Mouse (Mus musculus): Measurements from ENCODE around the gene Gm28051. TPM values are rescaled to one million over a fixed set of nuclear protein-coding genes. Genes with fewer than 3 reads are reported as not detected.

Gene Gm28051
- polyA plus RNA-seq, 1 experiment from 2014 or later = not detected

DNA sequence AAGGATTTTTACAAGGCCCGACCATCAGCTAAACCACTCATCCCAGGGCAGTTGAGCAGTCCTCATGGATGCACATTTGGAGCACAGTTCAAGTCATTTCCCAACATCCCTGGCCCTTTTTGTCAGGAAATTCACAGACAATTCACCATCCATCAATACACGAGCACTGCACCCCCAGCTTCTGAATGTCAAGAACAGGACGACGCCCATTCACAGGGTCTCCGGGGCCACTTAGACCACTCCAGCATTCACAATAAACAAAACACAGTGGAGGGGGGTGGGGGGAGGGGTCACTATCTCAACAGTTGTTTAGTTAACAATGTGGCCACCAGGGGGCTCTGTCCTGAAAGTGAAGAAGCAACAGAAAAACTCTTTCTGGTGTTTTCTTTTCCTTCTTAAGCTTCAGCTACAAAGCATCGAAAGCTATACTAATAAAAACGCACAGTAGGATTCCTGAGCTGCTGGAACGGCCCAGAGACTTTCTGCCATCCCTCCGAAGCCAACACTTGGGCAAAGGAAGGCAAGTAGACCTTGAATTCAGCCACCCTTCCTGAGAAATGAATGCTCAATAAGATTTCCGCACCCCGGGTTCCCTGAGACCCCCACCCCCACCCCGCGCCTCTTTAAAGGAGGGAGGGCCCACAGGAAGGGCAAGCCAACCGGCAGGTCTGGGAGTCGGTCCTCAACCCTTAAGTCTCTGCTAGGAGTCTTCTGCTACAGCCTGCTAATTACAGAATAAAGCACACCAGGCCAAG is 55.0 kb downstream of the Gm28051 start:
- Histone ChIP-seq H3K36me3 (no peaks in the 10 kb centered on the region), H3K4me3 (peak overlapping the region; percentile 84), H3K27ac (replicated peaks) (peak overlapping the region; percentile 76), H3K27me3 (ENCODE audit: low read depth, poor library complexity, severe bottlenecking) (peaks cover 25% of the 10 kb centered on the region), H3K4me1 (peaks cover 81% of the 10 kb centered on the region), H3K9me3 (replicated peaks) (no peaks in the 10 kb centered on the region)
- DNase-seq (ENCODE audit: low spot score) = peak; percentile 78
- 5% methylated on average over 15 of the region's 15 CpGs for WGBS

DNA sequence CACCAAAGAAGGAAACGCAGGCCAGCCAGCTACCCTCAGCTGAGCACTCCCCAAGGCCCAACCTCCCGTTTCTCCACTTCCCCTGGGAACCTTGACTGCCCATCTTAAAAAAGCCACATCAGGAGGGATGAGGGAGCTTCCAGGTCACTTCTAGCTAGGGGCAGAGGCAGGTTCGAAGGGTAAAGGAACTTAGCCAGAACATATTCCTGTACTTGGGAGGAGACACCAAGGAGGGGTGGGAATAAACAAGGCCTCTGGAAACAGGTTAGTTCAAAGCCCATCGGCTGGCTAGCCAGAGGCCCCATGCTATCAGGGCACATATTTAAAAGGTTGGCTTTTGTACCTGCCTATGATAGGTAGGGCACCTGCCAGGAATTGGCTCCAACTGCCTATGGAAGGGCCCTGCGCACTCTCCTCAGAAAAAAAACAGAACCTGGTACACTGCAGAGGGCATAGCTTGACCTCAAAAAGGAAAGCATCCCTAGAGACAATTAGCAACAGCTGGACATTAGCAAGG is 55.8 kb downstream of the Gm28051 start:
- DNase-seq (ENCODE audit: low spot score) = no peak
- 0 out of 2 replicates have a peak overlapping the region, but pooled peaks have one; percentile 0 for H3K4me3 ChIP-seq
- no peaks in the 10 kb centered on the region for H3K36me3 ChIP-seq
- H3K27ac ChIP-seq (replicated peaks) = peak overlapping the region; percentile 29; the same call in 1 of the 2 replicates
- peaks cover 89% of the 10 kb centered on the region for H3K4me1 ChIP-seq
- WGBS = 86% methylated on average over 5 of the region's 5 CpGs
- no peaks in the 10 kb centered on the region for H3K9me3 ChIP-seq (replicated peaks)
- H3K27me3 ChIP-seq (ENCODE audit: low read depth, poor library complexity, severe bottlenecking) = peaks cover 17% of the 10 kb centered on the region

DNA sequence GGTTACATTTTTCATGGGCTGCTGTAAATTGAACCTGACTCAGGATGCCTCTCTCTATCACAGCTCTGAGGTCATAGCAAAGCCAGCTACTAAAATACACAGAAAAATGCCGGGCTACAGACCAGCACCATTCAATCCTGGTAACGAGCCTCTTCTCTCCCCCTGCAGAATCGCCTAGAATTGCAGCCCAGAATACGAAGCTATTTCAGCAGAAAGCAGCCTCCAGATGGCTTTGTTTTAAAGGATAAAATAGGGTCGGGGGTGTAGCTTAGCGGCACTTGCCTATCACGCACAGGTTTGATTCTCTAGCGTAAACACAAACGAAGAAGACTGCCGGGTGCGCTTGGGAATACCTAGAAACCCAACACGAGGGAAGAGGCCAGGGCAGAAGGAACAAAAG is 57.1 kb downstream of the Gm28051 start:
- Histone ChIP-seq H3K27me3 (ENCODE audit: low read depth, poor library complexity, severe bottlenecking) (peaks cover 9% of the 10 kb centered on the region), H3K4me3 (no peak overlapping the region), H3K36me3 (no peaks in the 10 kb centered on the region), H3K9me3 (replicated peaks) (no peaks in the 10 kb centered on the region), H3K4me1 (peaks cover 93% of the 10 kb centered on the region), H3K27ac (replicated peaks) (0 out of 2 replicates have a peak overlapping the region, but pooled peaks have one; percentile 94)
- WGBS = 81% methylated on average over 12 of the region's 12 CpGs
- DNase-seq (ENCODE audit: low spot score) = no peak

DNA sequence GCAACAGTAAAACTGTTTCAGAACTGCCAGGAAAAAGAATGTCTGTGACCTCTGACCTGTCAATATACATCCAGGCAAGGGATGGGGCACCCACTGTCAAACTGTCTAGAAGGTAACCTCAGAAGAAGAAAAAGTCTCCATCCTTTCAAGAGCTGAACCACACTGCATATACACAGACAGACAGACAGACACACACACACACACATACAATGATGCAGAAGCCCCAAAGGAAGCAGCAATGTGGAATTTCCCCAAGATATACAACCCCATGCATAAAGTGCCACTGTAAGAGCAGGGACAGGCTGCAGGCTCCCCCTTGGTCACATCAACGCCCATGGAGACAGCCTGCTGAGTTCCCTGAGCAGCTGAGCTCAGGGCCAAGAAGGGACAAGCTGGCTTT is 58.4 kb downstream of the Gm28051 start:
- Histone ChIP-seq H3K27ac (replicated peaks) (peak overlapping the region; percentile 94), H3K27me3 (ENCODE audit: low read depth, poor library complexity, severe bottlenecking) (peaks cover 9% of the 10 kb centered on the region), H3K4me3 (no peak overlapping the region), H3K9me3 (replicated peaks) (no peaks in the 10 kb centered on the region), H3K4me1 (peaks cover 93% of the 10 kb centered on the region), H3K36me3 (no peaks in the 10 kb centered on the region)
- DNase-seq (ENCODE audit: low spot score) = no peak
- 11% methylated on average over 1 of the region's 1 CpGs for WGBS

DNA sequence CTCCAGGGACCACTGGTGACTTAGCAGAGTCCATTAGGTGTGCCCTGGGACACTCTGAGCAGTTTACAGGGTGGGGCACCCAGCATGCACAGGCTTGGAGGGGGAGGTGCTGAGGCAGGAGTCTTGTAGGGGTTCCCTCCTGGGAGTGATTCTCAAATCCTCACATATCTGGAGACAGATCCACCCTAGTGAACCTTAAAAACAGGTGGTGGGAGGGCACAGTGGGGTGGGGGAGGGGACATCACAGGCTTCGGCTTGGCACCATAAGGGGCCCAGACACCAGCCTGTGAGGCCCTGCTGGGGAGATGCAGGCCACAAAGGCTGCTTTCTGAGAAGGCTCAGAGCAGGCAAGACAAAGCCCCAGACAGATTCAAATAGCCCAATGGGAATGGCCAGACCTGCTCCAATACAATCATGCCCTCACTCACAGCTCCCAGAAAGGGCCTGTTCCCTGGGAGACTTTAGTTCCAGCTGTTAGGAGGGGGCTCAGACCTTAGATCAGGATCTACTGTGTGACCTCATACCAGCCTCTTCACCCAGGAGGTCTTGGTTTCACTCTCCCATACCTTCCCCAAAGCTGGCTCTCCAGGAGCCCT is 59.4 kb downstream of the Gm28051 start:
- H3K9me3 ChIP-seq (replicated peaks) = no peaks in the 10 kb centered on the region
- H3K27me3 ChIP-seq (ENCODE audit: low read depth, poor library complexity, severe bottlenecking) = no peaks in the 10 kb centered on the region
- peak; percentile 56 for DNase-seq (ENCODE audit: low spot score)
- H3K4me3 ChIP-seq = peak overlapping the region; percentile 7; the same call in 1 of the 2 replicates
- no peaks in the 10 kb centered on the region for H3K36me3 ChIP-seq
- peaks cover 84% of the 10 kb centered on the region for H3K4me1 ChIP-seq
- peak overlapping the region; percentile 94 for H3K27ac ChIP-seq (replicated peaks)
- WGBS = 11% methylated on average over 1 of the region's 1 CpGs

DNA sequence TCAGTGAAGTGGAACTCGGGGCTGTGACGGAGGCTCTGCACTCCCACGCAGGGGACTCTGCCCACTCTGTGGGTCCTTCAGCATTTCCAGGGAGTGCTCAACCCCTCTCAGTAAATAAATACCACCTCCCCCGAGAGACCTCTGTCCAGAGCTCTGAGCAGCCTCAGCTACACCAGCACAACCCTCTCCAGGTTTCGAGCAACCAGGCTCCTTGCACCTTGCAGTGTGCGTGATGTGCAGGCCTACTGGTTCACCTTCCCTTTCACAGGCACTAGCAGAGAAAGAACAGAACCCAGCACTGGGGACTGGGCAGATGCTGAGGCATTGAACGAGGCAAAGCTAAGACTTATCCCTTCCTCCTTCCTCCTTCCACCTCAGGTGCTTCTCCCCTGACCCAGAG is 60.2 kb downstream of the Gm28051 start:
- no peaks in the 10 kb centered on the region for H3K9me3 ChIP-seq (replicated peaks)
- no peak for DNase-seq (ENCODE audit: low spot score)
- WGBS = 76% methylated on average over 7 of the region's 7 CpGs
- H3K36me3 ChIP-seq = no peaks in the 10 kb centered on the region
- H3K27me3 ChIP-seq (ENCODE audit: low read depth, poor library complexity, severe bottlenecking) = no peaks in the 10 kb centered on the region
- peaks cover 76% of the 10 kb centered on the region for H3K4me1 ChIP-seq
- peak overlapping the region; percentile 94 for H3K27ac ChIP-seq (replicated peaks)
- no peak overlapping the region for H3K4me3 ChIP-seq

DNA sequence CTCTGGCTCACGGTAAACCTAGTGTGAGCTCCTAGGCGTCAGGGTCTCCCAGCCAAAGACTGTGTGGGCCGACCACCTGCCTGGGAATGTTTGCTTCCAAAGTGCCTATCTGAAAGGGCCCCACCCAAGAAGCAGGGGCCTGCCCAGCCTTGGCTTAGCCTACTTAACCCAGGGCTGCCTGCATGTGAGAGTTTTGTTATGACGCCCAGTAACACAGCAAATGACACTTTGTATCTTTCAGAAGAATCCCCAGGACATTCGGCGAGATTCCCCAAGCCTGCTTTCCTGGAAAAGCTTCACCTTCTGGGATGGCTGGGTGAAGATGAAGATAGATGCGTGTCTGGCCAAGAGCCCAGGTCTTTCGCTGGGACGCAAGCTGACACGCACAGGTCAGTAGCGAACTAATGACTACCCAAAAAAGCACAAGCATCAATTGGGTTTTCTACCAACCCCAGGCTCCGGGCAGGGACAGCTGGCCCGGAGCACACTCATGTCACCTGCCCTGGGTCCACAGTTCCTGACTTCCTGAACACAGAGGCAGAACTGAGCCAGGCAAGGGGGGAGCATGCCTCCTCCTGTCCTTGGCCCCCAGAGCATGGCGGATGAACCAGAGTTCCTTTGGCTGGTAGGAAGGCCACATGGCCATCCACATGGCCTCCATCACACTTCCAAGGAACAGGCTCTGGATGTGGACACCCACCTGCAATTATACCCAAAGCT is 60.8 kb downstream of the Gm28051 start:
- Histone ChIP-seq H3K27ac (replicated peaks) (peak overlapping the region; percentile 94), H3K9me3 (replicated peaks) (no peaks in the 10 kb centered on the region), H3K36me3 (no peaks in the 10 kb centered on the region), H3K4me1 (peaks cover 71% of the 10 kb centered on the region), H3K27me3 (ENCODE audit: low read depth, poor library complexity, severe bottlenecking) (no peaks in the 10 kb centered on the region), H3K4me3 (no peak overlapping the region)
- no peak for DNase-seq (ENCODE audit: low spot score)
- 89% methylated on average over 14 of the region's 14 CpGs for WGBS

DNA sequence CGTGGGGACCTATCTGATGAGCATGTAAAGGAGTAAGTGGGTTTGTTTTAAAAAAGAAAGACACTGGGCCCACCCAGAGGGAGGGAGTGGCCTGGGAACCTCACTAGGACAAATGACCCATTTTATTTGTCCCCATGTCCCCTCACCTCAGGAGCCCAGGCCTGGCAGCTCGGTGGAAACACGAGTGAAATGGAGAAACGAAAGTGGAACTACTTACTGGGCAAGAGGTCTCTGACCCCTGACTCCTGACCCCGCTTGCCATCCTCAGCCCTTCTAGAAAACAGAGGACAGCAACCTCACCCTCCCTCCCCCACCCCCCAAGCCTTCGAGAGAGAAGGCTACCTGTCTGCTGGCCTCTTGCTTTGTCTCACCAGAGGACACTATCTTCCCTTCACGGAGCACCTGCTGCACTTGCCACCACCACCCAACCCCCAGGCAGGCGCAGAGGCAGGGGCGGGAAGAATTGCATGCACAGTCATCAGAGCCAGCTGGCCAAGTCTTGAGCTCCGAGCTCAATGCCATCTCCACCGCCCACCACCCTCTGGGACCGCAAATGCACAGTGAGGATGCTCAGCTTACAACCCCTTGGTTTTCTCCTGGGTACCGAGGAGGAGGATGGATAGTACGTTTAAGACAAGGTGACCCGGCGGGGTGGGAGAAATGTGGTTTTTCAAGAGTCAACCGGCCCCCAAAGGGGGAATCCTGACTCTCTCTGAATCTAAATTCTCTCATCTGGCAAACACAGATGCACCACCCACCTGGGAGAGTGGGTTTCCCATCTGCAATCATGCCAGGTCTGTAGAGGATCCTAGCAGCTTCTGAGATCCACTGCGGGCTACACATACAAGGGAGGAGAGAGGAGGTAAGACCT is 62.0 kb downstream of the Gm28051 start:
- H3K27ac ChIP-seq (replicated peaks) = peak overlapping the region; percentile 63
- H3K36me3 ChIP-seq = no peaks in the 10 kb centered on the region
- H3K27me3 ChIP-seq (ENCODE audit: low read depth, poor library complexity, severe bottlenecking) = no peaks in the 10 kb centered on the region
- WGBS = 62% methylated on average over 18 of the region's 18 CpGs
- H3K4me1 ChIP-seq = peaks cover 74% of the 10 kb centered on the region
- no peak overlapping the region for H3K4me3 ChIP-seq
- no peak for DNase-seq (ENCODE audit: low spot score)
- no peaks in the 10 kb centered on the region for H3K9me3 ChIP-seq (replicated peaks)

DNA sequence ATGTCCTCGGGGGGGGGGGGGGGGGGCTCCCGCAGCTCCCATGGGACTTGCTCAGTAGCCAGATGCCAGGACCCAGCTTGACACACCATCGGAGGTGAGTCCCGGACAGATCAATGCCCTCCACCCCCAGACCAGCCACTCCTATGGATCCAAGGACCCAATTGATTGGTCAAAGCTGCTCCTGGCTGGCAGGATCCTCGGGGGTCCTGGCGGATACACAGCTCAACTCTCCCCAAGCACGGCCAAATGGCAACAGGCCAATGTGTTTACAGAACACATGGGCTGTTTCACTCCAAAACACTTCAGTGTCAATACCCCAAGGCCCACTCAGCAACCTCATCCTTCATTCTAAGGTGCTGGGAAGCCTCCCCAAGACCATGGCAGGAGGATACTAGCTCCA is 65.8 kb downstream of the Gm28051 start:
- H3K4me1 ChIP-seq = peaks cover 40% of the 10 kb centered on the region
- no peaks in the 10 kb centered on the region for H3K27me3 ChIP-seq (ENCODE audit: low read depth, poor library complexity, severe bottlenecking)
- H3K9me3 ChIP-seq (replicated peaks) = 0 out of 2 replicates have a peak, but pooled peaks cover 4% of the 10 kb centered on the region
- H3K27ac ChIP-seq (replicated peaks) = 0 out of 2 replicates have a peak overlapping the region, but pooled peaks have one; percentile 25
- WGBS = 80% methylated on average over 7 of the region's 7 CpGs
- no peak overlapping the region for H3K4me3 ChIP-seq
- no peak for DNase-seq (ENCODE audit: low spot score)
- no peaks in the 10 kb centered on the region for H3K36me3 ChIP-seq

DNA sequence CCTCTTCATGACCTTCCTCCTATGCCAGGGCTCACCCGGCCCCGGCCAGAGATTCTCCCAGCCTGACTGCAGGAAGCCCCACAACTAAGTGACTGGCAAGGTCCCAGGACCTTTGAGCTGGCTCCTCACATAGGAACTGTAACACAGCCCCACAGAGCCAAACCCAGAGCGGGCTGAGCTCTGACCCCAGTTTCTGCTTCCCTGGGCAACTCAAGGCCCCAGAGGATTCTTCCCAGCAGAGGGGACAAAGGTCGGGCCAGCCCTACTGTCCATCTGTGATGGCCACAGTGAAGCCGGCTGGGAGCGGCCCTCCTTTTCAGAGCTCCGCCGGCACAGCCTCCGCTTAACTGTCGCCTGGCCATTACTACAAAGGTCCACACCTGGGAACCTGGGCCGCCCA is 66.4 kb downstream of the Gm28051 start:
- Histone ChIP-seq H3K36me3 (no peaks in the 10 kb centered on the region), H3K27me3 (ENCODE audit: low read depth, poor library complexity, severe bottlenecking) (no peaks in the 10 kb centered on the region), H3K4me1 (peaks cover 34% of the 10 kb centered on the region), H3K27ac (replicated peaks) (peak overlapping the region; percentile 25; the same call in 1 of the 2 replicates), H3K9me3 (replicated peaks) (0 out of 2 replicates have a peak, but pooled peaks cover 4% of the 10 kb centered on the region), H3K4me3 (no peak overlapping the region)
- DNase-seq (ENCODE audit: low spot score) = no peak
- WGBS = 66% methylated on average over 11 of the region's 11 CpGs

DNA sequence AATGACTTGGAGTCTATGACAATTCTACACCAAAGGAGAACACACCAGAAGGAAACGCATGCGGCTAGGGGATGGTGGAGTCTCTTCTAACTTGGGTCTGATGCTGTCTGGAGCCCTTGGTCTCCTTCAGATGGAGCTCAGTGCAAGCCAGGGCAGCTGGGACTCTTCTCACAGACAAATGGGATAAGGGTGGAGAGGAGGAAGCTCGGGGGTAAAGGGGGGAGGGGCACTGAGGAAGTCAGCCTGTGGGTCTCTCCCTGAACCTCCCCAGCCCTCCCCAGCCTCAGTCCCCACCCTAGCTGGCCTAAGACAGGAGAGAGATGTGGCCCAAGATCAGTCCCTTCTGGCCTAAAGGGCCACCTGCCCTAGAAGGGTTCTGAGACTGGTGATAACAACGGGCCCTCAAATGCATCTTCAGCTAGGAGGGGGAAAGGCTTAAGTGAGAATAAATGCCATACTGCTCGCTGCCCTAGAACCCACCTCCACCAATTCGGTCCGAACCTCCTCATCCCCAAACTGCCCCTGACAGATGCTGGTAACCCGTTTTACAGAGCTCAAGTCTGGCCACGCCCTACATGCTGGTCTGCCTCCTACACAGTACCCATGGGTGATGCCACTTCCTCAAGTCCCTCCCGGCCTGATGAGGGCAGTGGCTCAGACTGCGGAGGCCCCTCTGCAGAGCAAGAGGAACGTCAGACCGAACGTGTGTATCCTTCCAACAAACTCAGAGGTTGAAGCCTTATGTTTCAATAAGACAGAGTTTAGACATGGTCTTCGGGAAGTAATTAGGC is 67.6 kb downstream of the Gm28051 start:
- Histone ChIP-seq H3K27me3 (ENCODE audit: low read depth, poor library complexity, severe bottlenecking) (no peaks in the 10 kb centered on the region), H3K9me3 (replicated peaks) (0 out of 2 replicates have a peak, but pooled peaks cover 4% of the 10 kb centered on the region), H3K4me3 (no peak overlapping the region), H3K36me3 (no peaks in the 10 kb centered on the region), H3K27ac (replicated peaks) (no peak overlapping the region), H3K4me1 (peaks cover 32% of the 10 kb centered on the region)
- DNase-seq (ENCODE audit: low spot score) = no peak
- 86% methylated on average over 15 of the region's 15 CpGs for WGBS
